Mouse (Mus musculus): ENCODE data around the gene Gm4450. TPM values are rescaled to one million over a fixed set of nuclear protein-coding genes. Genes with fewer than 3 reads are reported as not detected.
"Not testable (repeated sequence)": the region's sequence is repeated elsewhere in the genome, so short reads cannot be mapped to it uniquely, and the experiment has no call there.

Gene Gm4450
- polyA plus RNA-seq, 1 experiment from 2014 or later, result 0.08 TPM

DNA sequence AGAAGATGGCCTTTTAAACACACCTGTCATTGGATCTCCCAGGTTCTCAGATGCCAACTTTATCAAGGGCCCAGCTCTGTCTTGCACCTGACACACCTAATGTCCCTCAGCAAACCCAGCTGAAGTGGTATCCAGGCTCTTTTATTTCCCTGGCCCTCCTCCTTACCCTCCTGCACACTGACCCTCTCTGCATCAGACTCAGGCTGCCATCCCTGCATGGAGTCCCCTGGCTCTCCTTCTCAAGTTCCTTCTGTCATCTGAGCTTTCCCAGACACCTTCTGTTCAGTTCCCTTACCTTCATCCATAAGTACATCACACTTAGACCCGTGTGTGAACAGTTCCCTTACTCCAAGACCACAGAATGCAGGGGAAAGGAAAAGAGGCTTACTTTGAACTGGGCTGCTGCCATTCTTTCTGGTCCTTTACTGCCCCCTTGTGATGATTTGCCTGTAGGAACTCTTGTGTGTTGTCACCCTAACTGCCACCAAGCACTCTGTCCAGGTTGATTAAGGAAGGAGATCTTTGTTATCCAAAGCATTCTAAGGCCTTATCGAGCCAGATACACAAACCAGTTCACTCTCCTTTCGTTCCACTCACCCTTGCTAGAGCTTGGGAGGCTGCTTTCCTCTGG, 13.7 kb downstream of the Gm4450 start:
- H3K9me3 ChIP-seq (replicated peaks; ENCODE audit: control insufficient read depth, low read length); H3K9ac ChIP-seq (ENCODE audit: low read length); H3K4me3 ChIP-seq (replicated peaks; ENCODE audit: low read length); H3K36me3 ChIP-seq (ENCODE audit: control insufficient read depth, insufficient read depth, low read length); H3K4me2 ChIP-seq (ENCODE audit: low read depth, low read length); ATAC-seq (ENCODE audit: insufficient read depth, low FRiP score); H3K4me1 ChIP-seq (ENCODE audit: control insufficient read depth, insufficient read depth, low read length); H3K27me3 ChIP-seq (ENCODE audit: control insufficient read depth, insufficient read depth, low read length); H3K27ac ChIP-seq (ENCODE audit: low read length): not testable (repeated sequence)
- WGBS, result 0% methylated on average over 3 of the region's 3 CpGs

DNA sequence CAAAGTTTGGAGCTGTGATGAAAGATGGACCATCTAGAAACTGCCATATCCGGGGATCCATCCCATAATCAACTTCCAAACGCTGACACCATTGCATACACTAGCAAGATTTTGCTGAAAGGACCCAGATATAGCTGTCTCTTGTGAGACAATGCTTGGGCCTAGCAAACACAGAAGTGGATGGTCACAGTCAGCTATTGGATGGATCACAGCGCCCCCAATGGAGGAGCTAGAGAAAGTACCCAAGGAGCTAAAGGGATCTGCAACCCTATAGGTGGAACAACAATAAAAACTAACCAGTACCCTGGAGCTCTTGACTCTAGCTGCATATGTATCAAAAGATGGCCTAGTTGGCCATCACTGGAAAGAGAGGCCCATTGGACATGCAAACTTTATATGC, 14.7 kb downstream of the Gm4450 start:
- not testable (repeated sequence) for H3K9me3 ChIP-seq (replicated peaks; ENCODE audit: control insufficient read depth, low read length); H3K27me3 ChIP-seq (ENCODE audit: control insufficient read depth, insufficient read depth, low read length); H3K4me2 ChIP-seq (ENCODE audit: low read depth, low read length); H3K4me1 ChIP-seq (ENCODE audit: control insufficient read depth, insufficient read depth, low read length); ATAC-seq (ENCODE audit: insufficient read depth, low FRiP score); H3K27ac ChIP-seq (ENCODE audit: low read length); H3K36me3 ChIP-seq (ENCODE audit: control insufficient read depth, insufficient read depth, low read length); H3K4me3 ChIP-seq (replicated peaks; ENCODE audit: low read length); H3K9ac ChIP-seq (ENCODE audit: low read length)
- WGBS, result 39% methylated on average over 3 of the region's 3 CpGs

DNA sequence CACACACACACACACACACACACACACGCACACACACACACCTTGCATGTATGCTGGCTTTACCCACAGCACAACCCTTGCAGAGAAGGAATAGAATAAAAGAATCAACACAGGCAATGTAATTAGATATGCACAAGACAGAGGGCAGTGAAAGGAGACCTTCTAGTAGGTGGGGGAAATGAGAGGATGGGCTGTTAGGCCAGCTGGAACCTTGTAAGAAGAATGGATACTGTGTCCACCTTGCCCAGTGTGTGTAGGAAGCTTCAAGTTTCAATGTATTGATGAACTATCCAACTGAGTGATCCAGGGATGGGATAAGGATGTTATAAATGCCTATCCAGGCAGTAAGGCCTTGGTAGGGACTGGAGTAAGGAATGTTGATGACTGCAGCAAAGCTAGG, 21.9 kb downstream of the Gm4450 start:
- no peaks in the 10 kb centered on the region for H3K4me1 ChIP-seq (ENCODE audit: control insufficient read depth, insufficient read depth, low read length)
- H3K27ac ChIP-seq (ENCODE audit: low read length), result no peak overlapping the region
- 67% methylated on average over 1 of the region's 1 CpGs for WGBS
- no peak for ATAC-seq (ENCODE audit: insufficient read depth, low FRiP score)
- H3K9ac ChIP-seq (ENCODE audit: low read length), result no peak overlapping the region
- no peak overlapping the region for H3K4me2 ChIP-seq (ENCODE audit: low read depth, low read length)
- H3K27me3 ChIP-seq (ENCODE audit: control insufficient read depth, insufficient read depth, low read length), result no peaks in the 10 kb centered on the region
- H3K36me3 ChIP-seq (ENCODE audit: control insufficient read depth, insufficient read depth, low read length), result no peaks in the 10 kb centered on the region
- H3K9me3 ChIP-seq (replicated peaks; ENCODE audit: control insufficient read depth, low read length), result no peaks in the 10 kb centered on the region
- H3K4me3 ChIP-seq (replicated peaks; ENCODE audit: low read length), result no peak overlapping the region

DNA sequence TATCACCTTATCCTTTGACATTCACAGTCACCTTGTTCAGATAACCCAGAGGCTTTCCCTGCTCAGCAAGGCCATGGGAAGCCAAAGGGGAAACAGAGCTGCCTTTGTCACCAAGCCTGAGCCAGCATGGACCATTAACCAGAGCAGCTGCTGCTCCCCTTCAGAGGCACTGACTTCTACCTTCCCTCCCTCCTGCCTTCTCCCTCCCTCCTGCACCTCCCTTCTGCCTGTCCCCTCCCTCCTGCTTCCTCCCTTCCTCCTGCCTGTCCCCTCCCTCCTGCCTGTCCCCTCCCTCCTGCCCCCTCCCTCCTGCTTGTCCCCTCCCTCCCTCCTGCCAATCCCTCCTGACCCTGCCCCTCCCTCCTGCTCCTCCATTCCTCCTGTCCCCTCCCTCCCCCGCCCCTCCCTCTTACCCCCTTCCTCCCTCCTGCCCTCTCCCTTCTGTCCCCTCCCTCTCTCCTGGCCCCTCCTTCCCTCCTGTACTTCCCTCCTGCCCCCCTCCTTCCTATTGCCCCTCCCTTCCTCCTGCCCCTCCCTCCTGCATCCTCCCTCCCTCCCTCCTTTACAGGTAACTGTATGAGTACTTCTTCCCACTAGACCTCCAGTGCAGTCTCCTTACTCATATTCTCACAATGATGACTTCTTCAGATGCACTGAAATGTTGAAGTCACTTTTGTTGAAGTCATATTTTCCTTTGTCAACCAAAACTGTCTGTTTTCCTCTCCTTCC, 22.7 kb downstream of the Gm4450 start:
- Histone ChIP-seq H3K9ac (ENCODE audit: low read length) (no peak overlapping the region), H3K9me3 (replicated peaks; ENCODE audit: control insufficient read depth, low read length) (no peaks in the 10 kb centered on the region), H3K36me3 (ENCODE audit: control insufficient read depth, insufficient read depth, low read length) (no peaks in the 10 kb centered on the region), H3K27ac (ENCODE audit: low read length) (no peak overlapping the region), H3K4me3 (replicated peaks; ENCODE audit: low read length) (no peak overlapping the region), H3K4me1 (ENCODE audit: control insufficient read depth, insufficient read depth, low read length) (no peaks in the 10 kb centered on the region), H3K4me2 (ENCODE audit: low read depth, low read length) (no peak overlapping the region), H3K27me3 (ENCODE audit: control insufficient read depth, insufficient read depth, low read length) (no peaks in the 10 kb centered on the region)
- no CpG with 5 or more reads among the region's 1 CpGs for WGBS
- no peak; the same call in 1 of the 2 replicates for ATAC-seq (ENCODE audit: insufficient read depth, low FRiP score)

DNA sequence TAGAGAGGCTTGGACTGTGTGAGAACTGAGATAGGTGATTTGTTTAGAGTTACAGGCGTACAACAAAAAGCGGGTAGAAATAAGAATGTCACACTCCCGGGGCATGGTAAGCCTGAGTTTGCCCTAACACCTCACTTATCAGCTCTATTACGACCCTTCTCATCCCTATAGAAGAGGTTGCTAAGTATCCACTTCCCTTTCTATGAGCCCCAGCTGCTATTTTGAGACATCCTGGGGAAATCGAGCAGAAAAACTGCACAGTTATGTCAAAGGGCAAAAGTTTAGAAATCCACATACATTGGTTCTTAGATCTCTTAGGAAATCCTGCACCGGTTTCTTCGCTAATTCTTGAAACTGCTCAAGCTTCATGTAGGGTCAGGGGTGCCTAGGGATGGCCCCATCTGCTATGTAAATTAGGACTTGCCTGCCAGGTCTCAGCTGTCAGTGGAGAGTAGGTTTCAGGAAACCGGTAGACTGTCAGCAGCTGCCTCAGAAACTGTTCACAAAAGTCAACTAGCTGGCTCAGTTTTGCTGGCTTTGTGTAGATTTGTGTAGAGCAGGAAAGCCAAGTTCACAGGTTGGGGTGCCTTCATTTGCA, 27.9 kb downstream of the Gm4450 start:
- peaks cover 13% of the 10 kb centered on the region for H3K4me1 ChIP-seq (ENCODE audit: control insufficient read depth, insufficient read depth, low read length)
- ATAC-seq (ENCODE audit: insufficient read depth, low FRiP score), result no peak
- H3K4me2 ChIP-seq (ENCODE audit: low read depth, low read length), result peak overlapping the region; percentile 100; the same call in 1 of the 2 replicates
- H3K27ac ChIP-seq (ENCODE audit: low read length), result no peak overlapping the region
- H3K9me3 ChIP-seq (replicated peaks; ENCODE audit: control insufficient read depth, low read length), result no peaks in the 10 kb centered on the region
- no peak overlapping the region for H3K9ac ChIP-seq (ENCODE audit: low read length)
- H3K4me3 ChIP-seq (replicated peaks; ENCODE audit: low read length), result no peak overlapping the region
- WGBS, result 55% methylated on average over 8 of the region's 8 CpGs
- peaks cover 22% of the 10 kb centered on the region for H3K27me3 ChIP-seq (ENCODE audit: control insufficient read depth, insufficient read depth, low read length)
- H3K36me3 ChIP-seq (ENCODE audit: control insufficient read depth, insufficient read depth, low read length), result no peaks in the 10 kb centered on the region

DNA sequence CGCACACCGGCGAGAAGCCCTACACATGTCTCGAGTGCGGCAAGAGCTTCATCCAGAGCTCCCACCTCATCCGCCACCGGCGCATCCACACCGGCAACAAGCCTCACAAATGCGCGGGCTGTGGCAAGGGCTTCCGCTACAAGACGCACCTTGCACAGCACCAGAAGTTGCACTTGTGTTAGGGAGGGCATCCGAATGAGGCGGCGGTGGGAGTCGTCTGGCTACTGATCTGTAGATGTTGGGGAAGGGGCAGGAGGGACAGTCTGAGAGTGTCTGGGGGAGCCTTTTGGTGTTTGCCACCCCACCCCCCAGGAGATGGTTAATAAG, 28.5 kb downstream of the Gm4450 start:
- Histone ChIP-seq H3K4me1 (ENCODE audit: control insufficient read depth, insufficient read depth, low read length) (peaks cover 13% of the 10 kb centered on the region), H3K9me3 (replicated peaks; ENCODE audit: control insufficient read depth, low read length) (no peaks in the 10 kb centered on the region), H3K27ac (ENCODE audit: low read length) (no peak overlapping the region), H3K36me3 (ENCODE audit: control insufficient read depth, insufficient read depth, low read length) (no peaks in the 10 kb centered on the region), H3K4me3 (replicated peaks; ENCODE audit: low read length) (peak overlapping the region; percentile 66), H3K27me3 (ENCODE audit: control insufficient read depth, insufficient read depth, low read length) (peaks cover 22% of the 10 kb centered on the region), H3K9ac (ENCODE audit: low read length) (peak overlapping the region; percentile 71), H3K4me2 (ENCODE audit: low read depth, low read length) (peak overlapping the region; percentile 100)
- no peak for ATAC-seq (ENCODE audit: insufficient read depth, low FRiP score)
- WGBS, result 17% methylated on average over 17 of the region's 17 CpGs

DNA sequence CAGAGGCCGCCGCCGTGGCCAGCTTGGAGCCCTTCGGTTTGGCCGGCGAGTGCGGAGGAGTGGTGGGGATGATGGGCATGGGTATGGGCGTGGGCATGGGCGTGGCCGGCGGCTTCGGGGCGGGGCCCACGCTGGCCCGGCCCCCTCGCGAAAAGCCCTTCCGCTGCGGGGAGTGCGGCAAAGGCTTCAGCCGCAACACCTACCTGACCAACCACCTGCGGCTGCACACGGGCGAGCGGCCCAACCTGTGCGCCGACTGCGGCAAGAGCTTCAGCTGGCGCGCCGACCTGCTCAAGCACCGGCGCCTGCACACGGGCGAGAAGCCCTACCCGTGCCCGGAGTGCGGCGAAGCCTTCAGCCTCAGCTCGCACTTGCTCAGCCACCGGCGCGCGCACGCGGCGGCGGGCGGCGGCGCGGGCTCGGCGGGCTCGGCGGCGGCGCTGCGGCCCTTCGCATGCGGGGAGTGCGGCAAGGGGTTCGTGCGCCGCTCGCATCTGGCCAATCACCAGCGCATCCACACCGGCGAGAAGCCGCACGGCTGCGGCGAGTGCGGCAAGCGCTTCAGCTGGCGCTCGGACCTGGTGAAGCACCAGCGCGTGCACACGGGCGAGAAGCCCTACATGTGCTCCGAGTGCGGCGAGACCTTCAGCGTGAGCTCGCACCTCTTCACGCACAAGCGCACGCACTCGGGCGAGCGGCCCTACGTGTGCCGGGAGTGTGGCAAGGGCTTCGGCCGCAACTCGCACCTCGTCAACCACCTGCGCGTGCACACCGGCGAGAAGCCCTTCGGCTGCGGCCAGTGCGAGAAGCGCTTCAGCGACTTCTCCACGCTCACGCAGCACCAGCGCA, 29.1 kb downstream of the Gm4450 start:
- Histone ChIP-seq H3K9ac (ENCODE audit: low read length) (peak overlapping the region; percentile 71), H3K4me2 (ENCODE audit: low read depth, low read length) (peak overlapping the region; percentile 100), H3K27me3 (ENCODE audit: control insufficient read depth, insufficient read depth, low read length) (peaks cover 22% of the 10 kb centered on the region), H3K27ac (ENCODE audit: low read length) (no peak overlapping the region), H3K9me3 (replicated peaks; ENCODE audit: control insufficient read depth, low read length) (no peaks in the 10 kb centered on the region), H3K4me1 (ENCODE audit: control insufficient read depth, insufficient read depth, low read length) (peaks cover 13% of the 10 kb centered on the region), H3K4me3 (replicated peaks; ENCODE audit: low read length) (peak overlapping the region; percentile 66), H3K36me3 (ENCODE audit: control insufficient read depth, insufficient read depth, low read length) (no peaks in the 10 kb centered on the region)
- ATAC-seq (ENCODE audit: insufficient read depth, low FRiP score), result peak; percentile 92
- 1% methylated on average over 110 of the region's 110 CpGs for WGBS

DNA sequence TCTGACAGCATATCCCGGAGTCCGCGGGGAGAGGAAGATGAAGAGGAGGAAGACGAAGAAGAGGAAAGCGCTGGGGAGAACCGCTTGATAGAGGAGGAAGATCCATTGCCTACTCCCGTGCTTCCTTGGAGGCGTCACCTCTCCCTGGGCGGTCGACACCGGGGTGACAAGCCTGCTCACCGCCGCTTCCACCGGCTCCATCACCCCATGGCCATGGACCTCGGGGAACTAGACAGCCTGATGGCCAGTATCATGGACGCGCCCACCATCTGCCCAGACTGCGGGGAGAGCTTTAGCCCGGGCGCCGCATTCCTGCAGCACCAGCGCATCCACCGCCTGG, 29.7 kb downstream of the Gm4450 start:
- Histone ChIP-seq H3K4me2 (ENCODE audit: low read depth, low read length) (peak overlapping the region; percentile 100), H3K36me3 (ENCODE audit: control insufficient read depth, insufficient read depth, low read length) (no peaks in the 10 kb centered on the region), H3K4me3 (replicated peaks; ENCODE audit: low read length) (peak overlapping the region; percentile 66), H3K4me1 (ENCODE audit: control insufficient read depth, insufficient read depth, low read length) (peaks cover 13% of the 10 kb centered on the region), H3K9ac (ENCODE audit: low read length) (peak overlapping the region; percentile 52), H3K27ac (ENCODE audit: low read length) (no peak overlapping the region), H3K9me3 (replicated peaks; ENCODE audit: control insufficient read depth, low read length) (no peaks in the 10 kb centered on the region), H3K27me3 (ENCODE audit: control insufficient read depth, insufficient read depth, low read length) (peaks cover 22% of the 10 kb centered on the region)
- WGBS, result 1% methylated on average over 23 of the region's 23 CpGs
- no peak for ATAC-seq (ENCODE audit: insufficient read depth, low FRiP score)

DNA sequence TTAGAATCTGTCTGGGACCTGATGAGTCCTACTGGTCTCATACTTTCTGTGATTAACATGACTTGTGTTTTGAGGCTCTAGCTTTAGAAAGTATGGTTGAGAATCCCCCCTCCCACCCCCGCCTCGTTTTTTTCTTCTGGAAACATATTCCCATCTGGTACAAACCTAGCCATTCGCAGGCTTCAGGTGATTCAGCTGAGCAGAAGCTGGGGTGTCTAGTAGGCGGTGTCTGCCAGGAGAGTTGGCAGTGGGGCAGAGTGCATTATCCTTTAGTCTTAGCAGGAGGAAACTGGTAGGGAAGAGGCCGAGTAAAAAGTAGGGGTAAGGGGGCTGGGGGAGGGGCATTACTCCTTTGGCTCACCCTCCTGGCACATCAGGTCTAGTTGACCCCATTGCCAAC, 30.2 kb downstream of the Gm4450 start:
- H3K27ac ChIP-seq (ENCODE audit: low read length), result no peak overlapping the region

More for the DNA sequence above, 30.2 kb downstream of the Gm4450 start:
- H3K4me1 ChIP-seq (ENCODE audit: control insufficient read depth, insufficient read depth, low read length), result peaks cover 13% of the 10 kb centered on the region
- peak overlapping the region; percentile 100 for H3K4me2 ChIP-seq (ENCODE audit: low read depth, low read length)
- H3K9ac ChIP-seq (ENCODE audit: low read length), result no peak overlapping the region
- WGBS, result 48% methylated on average over 5 of the region's 5 CpGs
- ATAC-seq (ENCODE audit: insufficient read depth, low FRiP score), result no peak
- H3K36me3 ChIP-seq (ENCODE audit: control insufficient read depth, insufficient read depth, low read length), result no peaks in the 10 kb centered on the region
- peak overlapping the region; percentile 66 for H3K4me3 ChIP-seq (replicated peaks; ENCODE audit: low read length)
- peaks cover 22% of the 10 kb centered on the region for H3K27me3 ChIP-seq (ENCODE audit: control insufficient read depth, insufficient read depth, low read length)
- H3K9me3 ChIP-seq (replicated peaks; ENCODE audit: control insufficient read depth, low read length), result no peaks in the 10 kb centered on the region
